Mouse (Mus musculus) natural killer cell, adult 2 months (primary cell): ENCODE results near the gene Mfsd10.
"Not testable (repeated sequence)": the region's sequence is repeated elsewhere in the genome, so short reads cannot be mapped to it uniquely, and the experiment has no call there.

Experiments
- DNase-seq, 2 experiments: peaks; one replicate each; pipeline ENCODE4 v3.0.0; 2022; ENCODE audit warnings: low spot score in 2 of 2

Gene Mfsd10

DNA sequence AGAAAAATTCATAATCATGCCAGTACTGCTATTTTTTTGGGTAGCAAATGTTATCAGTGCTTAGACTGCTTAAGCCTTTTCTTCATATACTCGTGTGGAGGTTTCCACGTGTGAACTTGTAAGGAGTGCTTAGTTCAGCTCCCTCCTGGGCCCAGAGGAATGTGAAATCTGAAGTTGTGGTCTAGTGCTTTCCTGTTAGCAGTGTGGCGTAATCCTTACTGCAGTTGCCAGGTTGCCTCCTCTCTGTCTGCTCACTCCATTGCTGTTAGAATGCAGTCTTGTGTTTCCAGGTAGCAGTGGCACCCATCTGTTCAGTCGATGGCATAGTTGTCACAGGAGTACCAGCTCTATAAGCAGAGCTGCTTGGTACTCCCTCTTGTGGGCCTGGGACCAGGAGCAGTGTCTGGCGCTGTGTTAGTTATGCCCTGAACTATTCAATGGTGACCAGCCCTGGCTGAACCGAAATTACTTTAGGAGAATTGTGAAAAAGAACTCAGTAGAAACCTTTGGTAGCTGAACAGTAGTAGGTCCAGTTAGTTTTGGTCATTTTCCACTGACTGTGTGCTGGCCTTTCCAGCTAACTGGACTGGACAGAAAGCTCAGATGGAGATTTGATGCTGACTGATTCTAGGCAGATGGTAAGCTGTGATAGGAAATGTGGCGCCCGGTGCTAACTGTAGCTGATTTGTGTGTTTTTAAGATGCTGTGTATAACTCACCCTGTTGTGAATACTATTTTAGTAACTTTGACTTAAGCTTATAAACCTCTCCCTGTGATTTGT lies 29.7 kb downstream of the Mfsd10 start:
- DNase-seq: no peak

GRCm38 (mm10) chr5:34604576-34604975 lies 32.4 kb downstream of the Mfsd10 start:
- DNase-seq: no peak

DNA sequence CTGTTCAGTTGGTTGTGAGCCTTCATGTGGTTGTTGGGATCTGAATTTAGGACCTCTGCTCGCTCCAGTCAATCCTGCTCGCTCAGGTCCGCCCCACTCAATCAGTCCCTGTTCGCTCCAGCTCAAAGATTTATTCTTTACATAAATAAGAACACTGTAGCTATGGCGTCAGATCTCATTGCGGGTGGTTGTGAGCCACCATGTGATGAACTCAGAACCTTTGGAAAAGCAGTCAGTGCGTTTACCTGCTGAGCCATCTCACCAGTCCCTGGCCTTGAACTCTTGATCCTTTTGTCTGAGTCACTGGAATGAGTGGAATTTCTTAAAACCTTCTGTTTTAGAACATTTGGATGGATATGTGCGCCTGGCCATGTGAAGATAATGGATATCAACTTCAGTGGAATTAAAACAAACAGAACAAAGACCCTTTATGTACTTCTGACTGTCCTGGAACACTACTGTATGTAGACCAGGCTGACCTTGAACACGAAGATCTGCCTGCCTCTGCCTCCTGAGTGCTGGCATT lies 43.7 kb downstream of the Mfsd10 start:
- no peak for DNase-seq

- no peak for DNase-seq
Observed at GRCm38 (mm10) chr5:34592666-34593065, 44.3 kb downstream of the Mfsd10 start.

DNA sequence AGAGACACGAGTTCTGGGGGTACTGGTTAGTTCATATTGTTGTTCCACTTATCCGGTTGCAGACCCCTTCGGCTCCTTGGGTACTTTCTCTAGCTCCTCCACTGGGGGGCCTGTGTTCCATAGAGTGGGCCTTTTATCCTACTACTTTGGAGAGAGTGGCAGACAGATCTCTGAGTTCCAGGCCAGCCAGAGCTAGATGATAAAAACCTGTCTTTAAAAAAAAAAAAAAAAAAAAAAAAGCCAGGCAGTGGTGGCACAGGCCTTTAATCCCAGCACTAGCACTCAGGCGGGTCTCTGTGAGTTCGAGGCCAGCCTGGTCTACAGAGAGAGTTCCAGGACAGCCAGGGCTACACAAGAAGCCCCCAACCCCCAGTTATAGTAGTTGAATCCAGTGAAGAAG lies 44.8 kb downstream of the Mfsd10 start:
- not testable (repeated sequence) for DNase-seq

DNA sequence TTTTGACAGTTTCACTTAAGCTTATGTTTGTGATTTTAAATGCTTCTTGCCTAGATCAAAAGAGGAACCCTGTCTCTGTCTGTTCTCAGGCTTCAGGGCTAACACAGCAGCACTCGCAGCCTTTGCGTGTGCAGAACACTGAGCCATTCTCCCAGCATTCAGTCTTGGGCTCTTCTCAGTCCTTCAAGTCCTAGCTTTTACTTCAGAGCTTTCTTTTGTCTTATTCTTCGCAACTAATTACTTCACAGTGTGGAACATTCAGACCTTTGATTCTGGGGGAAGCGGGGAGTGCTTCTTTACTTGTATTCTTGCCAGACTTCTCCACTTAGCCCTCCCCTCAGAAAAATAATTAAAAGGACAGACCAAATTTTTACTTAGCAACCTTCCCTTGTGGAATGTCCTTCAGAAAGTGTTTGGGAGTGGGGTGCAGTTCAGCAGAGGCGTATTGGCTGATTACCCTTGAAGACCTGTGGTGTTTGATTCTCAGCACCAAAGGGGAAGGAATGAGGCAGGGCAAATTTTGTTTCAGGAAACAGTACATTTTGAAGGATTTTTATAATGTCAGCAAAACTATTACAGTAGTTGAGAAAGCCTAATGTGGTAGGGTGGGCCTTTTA lies 45.5 kb downstream of the Mfsd10 start:
- no peak for DNase-seq

GRCm38 (mm10) chr5:34590702-34591101 lies 46.3 kb downstream of the Mfsd10 start:
- no peak for DNase-seq

DNA sequence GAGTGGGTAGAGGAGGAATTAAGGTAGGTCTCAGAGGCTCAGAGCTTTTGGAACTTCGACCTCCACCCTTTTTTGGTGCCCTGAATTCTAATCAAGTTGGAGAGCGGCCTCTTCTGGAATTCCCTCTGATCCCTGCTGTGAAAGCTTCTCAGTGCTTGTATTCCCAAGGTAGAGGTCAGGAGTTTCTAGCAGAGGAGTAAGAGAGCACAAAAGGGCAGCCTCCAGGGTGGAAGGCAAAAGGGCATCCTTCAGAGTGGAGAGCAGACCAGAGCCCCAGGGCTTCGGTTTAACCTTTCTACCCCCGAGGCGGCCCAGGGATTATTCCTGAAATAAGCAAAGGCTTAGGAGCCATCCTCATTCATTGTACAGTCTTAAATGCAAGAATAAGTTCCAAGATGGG lies 47.0 kb downstream of the Mfsd10 start:
- DNase-seq: no peak

- no peak for DNase-seq
Observed at GRCm38 (mm10) chr5:34587881-34588280, 49.1 kb downstream of the Mfsd10 start.

GRCm38 (mm10) chr5:34585216-34585615 lies 51.8 kb downstream of the Mfsd10 start:
- no peak for DNase-seq
